Mouse (Mus musculus) spleen, adult 2 months (tissue): Measurements from ENCODE around the gene Ftl1.

Experiments used
- CTCF ChIP-seq: fragments of 200-500 bp; IDR thresholded peaks from 2 replicates; pipeline ENCODE4 v1.5.1; 2011; ENCODE audit warnings: mild to moderate bottlenecking, inconsistent platforms; ENCODE audit not compliant: insufficient read depth, insufficient read length, insufficient replicate concordance; ENCODE audit errors: extremely low read depth
- POLR2A ChIP-seq: fragments of 200-500 bp; IDR thresholded peaks from 2 replicates; pipeline ENCODE4 v1.6.1; 2011; ENCODE audit warnings: low read depth, low read length, inconsistent platforms

- no peak for TF ChIP-seq POLR2A
- TF ChIP-seq CTCF = no peak
Measured at GRCm38 (mm10) chr7:45460377-45460776, 693 bp upstream of the Ftl1 start.
